Mouse (Mus musculus) lung, embryonic 16.5 days (tissue): Measurements from ENCODE around the gene Vangl2. TPM values are rescaled to one million over a fixed set of nuclear protein-coding genes. Genes with fewer than 3 reads are reported as not detected.

Experiments
- ATAC-seq: fragments of 200-750 bp; cut with Nextera tagmentation; 2 replicates; pipeline ENCODE4 v1.8.0; 2017; ENCODE audit warnings: low read depth, mild to moderate bottlenecking, moderate library complexity
- H3K27ac ChIP-seq: fragments of 300-500 bp; sonication (generic); 2 replicates; pipeline ENCODE4 v1.5.1; 2014; ENCODE audit warnings: mild to moderate bottlenecking, control low read depth, low read length
- H3K27me3 ChIP-seq: fragments of 300-500 bp; sonication (generic); 2 replicates; pipeline ENCODE4 v1.6.1; 2014; ENCODE audit warnings: low read depth, low read length, mixed read lengths; ENCODE audit not compliant: control insufficient read depth, insufficient read depth
- H3K36me3 ChIP-seq: fragments of 300-500 bp; sonication (generic); 2 replicates; pipeline ENCODE4 v1.6.1; 2014; ENCODE audit warnings: low read length; ENCODE audit not compliant: control insufficient read depth, insufficient read depth
- H3K4me1 ChIP-seq: fragments of 300-500 bp; sonication (generic); replicated peaks from 2 replicates; pipeline ENCODE4 v1.6.1; 2014; ENCODE audit warnings: low read length, mixed read lengths; ENCODE audit not compliant: control insufficient read depth, insufficient read depth
- H3K4me2 ChIP-seq: fragments of 300-500 bp; sonication (generic); 2 replicates; pipeline ENCODE4 v1.6.1; 2014; ENCODE audit warnings: low read depth, low read length, control low read depth
- H3K4me3 ChIP-seq: fragments of 300-500 bp; sonication (generic); 2 replicates; pipeline ENCODE4 v1.5.1; 2014; ENCODE audit warnings: mild to moderate bottlenecking, low read length, control low read depth
- H3K9ac ChIP-seq: fragments of 300-500 bp; sonication (generic); 2 replicates; pipeline ENCODE4 v1.6.1; 2014; ENCODE audit warnings: low read length, control low read depth
- H3K9me3 ChIP-seq: fragments of 300-500 bp; sonication (generic); 2 replicates; pipeline ENCODE4 v1.6.1; 2016; ENCODE audit warnings: low read length; ENCODE audit not compliant: control insufficient read depth
- WGBS: fragments of 180-500 bp; shearing (Covaris S2); extraction: QIAGEN DNeasy Blood & Tissue Kit; methylation state at CpG from one replicate; pipeline ENCODE4 v1.1.7; 2014; 5-methylcytosine and 5-hydroxymethylcytosine counted together
- polyA plus RNA-seq: library from polyadenylated mRNA; unstranded; fragments of >200 nt; fragmentation: Nextera tagmentation; extraction: Ambion mirVana; gene quantifications from 2 replicates; pipeline ENCODE4 v1.2.1, GENCODE M21; 2015

The Vangl2 gene
- polyA plus RNA-seq, 1 experiment from 2014 or later, result 12.2 TPM

GRCm38 (mm10) chr1:172060659-172061058 lies 32.4 kb upstream of the Vangl2 start:
- no peaks in the 10 kb centered on the region for H3K9me3 ChIP-seq
- ATAC-seq, result no peak
- H3K9ac ChIP-seq, result no peak overlapping the region
- no peaks in the 10 kb centered on the region for H3K27me3 ChIP-seq
- no peak overlapping the region for H3K4me2 ChIP-seq
- H3K4me3 ChIP-seq, result no peak overlapping the region
- H3K4me1 ChIP-seq, result no peaks in the 10 kb centered on the region
- peaks cover 12% of the 10 kb centered on the region for H3K36me3 ChIP-seq
- H3K27ac ChIP-seq, result no peak overlapping the region
- 44% methylated on average over 4 of the region's 4 CpGs for WGBS

- peaks cover 13% of the 10 kb centered on the region for H3K27me3 ChIP-seq
- H3K4me2 ChIP-seq, result no peak overlapping the region
- no peaks in the 10 kb centered on the region for H3K9me3 ChIP-seq
- no peak for ATAC-seq
- WGBS, result 63% methylated on average over 7 of the region's 7 CpGs
- H3K4me3 ChIP-seq, result no peak overlapping the region
- H3K27ac ChIP-seq, result no peak overlapping the region
- H3K4me1 ChIP-seq, result peaks cover 5% of the 10 kb centered on the region
- H3K9ac ChIP-seq, result no peak overlapping the region
- H3K36me3 ChIP-seq, result no peaks in the 10 kb centered on the region
Measured at GRCm38 (mm10) chr1:172058874-172059273, 30.6 kb upstream of the Vangl2 start.

- ATAC-seq, result no peak
- 72% methylated on average over 6 of the region's 6 CpGs for WGBS
- Histone ChIP-seq H3K27ac (no peak overlapping the region), H3K4me2 (no peak overlapping the region), H3K9ac (no peak overlapping the region), H3K9me3 (no peaks in the 10 kb centered on the region), H3K4me1 (peaks cover 9% of the 10 kb centered on the region), H3K4me3 (no peak overlapping the region), H3K36me3 (no peaks in the 10 kb centered on the region), H3K27me3 (peaks cover 19% of the 10 kb centered on the region)
Measured at GRCm38 (mm10) chr1:172058321-172058720, 30.1 kb upstream of the Vangl2 start.

GRCm38 (mm10) chr1:172057491-172057921 lies 29.3 kb upstream of the Vangl2 start, which contains the start of gene Nhlh1:
Nhlh1 (minus strand) TSS chr1:172057573.
- ATAC-seq, result no peak
- no peak within 1 kb of the TSS for H3K4me2 ChIP-seq
- H3K27ac ChIP-seq, result no peak within 1 kb of the TSS

GRCm38 (mm10) chr1:172056251-172056650 lies 28.0 kb upstream of the Vangl2 start:
- no peak overlapping the region for H3K4me3 ChIP-seq
- H3K9me3 ChIP-seq, result no peaks in the 10 kb centered on the region
- no peak overlapping the region for H3K9ac ChIP-seq
- WGBS, result 61% methylated on average over 4 of the region's 4 CpGs
- H3K4me2 ChIP-seq, result no peak overlapping the region
- peaks cover 28% of the 10 kb centered on the region for H3K27me3 ChIP-seq
- H3K4me1 ChIP-seq, result peaks cover 10% of the 10 kb centered on the region
- ATAC-seq, result no peak
- no peaks in the 10 kb centered on the region for H3K36me3 ChIP-seq
- no peak overlapping the region for H3K27ac ChIP-seq

More at GRCm38 (mm10) chr1:172057491-172057921, 29.3 kb upstream of the Vangl2 start, which contains the start of gene Nhlh1:
- Histone ChIP-seq H3K4me3 (no peak within 1 kb of the TSS), H3K36me3 (no peaks in the 10 kb centered on the region), H3K27me3 (peaks cover 24% of the 10 kb centered on the region), H3K4me1 (peaks cover 10% of the 10 kb centered on the region), H3K9me3 (no peaks in the 10 kb centered on the region), H3K9ac (no peak within 1 kb of the TSS)
- WGBS, result 29% methylated on average over 2 of the region's 2 CpGs

- peak overlapping the region; percentile 38 for H3K4me3 ChIP-seq
- no peak overlapping the region for H3K27ac ChIP-seq
- peaks cover 28% of the 10 kb centered on the region for H3K27me3 ChIP-seq
- H3K4me2 ChIP-seq, result peak overlapping the region; percentile 60
- 3% methylated on average over 42 of the region's 42 CpGs for WGBS
- no peak for ATAC-seq
- H3K9me3 ChIP-seq, result no peaks in the 10 kb centered on the region
- H3K9ac ChIP-seq, result peak overlapping the region; percentile 35; the same call in 1 of the 2 replicates
- H3K36me3 ChIP-seq, result no peaks in the 10 kb centered on the region
- peaks cover 10% of the 10 kb centered on the region for H3K4me1 ChIP-seq
Measured at GRCm38 (mm10) chr1:172053541-172054440, 25.5 kb upstream of the Vangl2 start.

- no peak for ATAC-seq
- H3K9me3 ChIP-seq, result no peaks in the 10 kb centered on the region
- H3K4me3 ChIP-seq, result no peak overlapping the region
- H3K27ac ChIP-seq, result no peak overlapping the region
- H3K27me3 ChIP-seq, result peaks cover 28% of the 10 kb centered on the region
- H3K36me3 ChIP-seq, result no peaks in the 10 kb centered on the region
- 9% methylated on average over 10 of the region's 10 CpGs for WGBS
- H3K4me1 ChIP-seq, result peaks cover 10% of the 10 kb centered on the region
- H3K9ac ChIP-seq, result no peak overlapping the region
- no peak overlapping the region for H3K4me2 ChIP-seq
Measured at GRCm38 (mm10) chr1:172052766-172053279, 24.6 kb upstream of the Vangl2 start.

- no peak for ATAC-seq
- Histone ChIP-seq H3K27ac (no peak overlapping the region), H3K4me1 (peaks cover 12% of the 10 kb centered on the region), H3K4me2 (no peak overlapping the region), H3K4me3 (no peak overlapping the region), H3K27me3 (peaks cover 21% of the 10 kb centered on the region), H3K9ac (no peak overlapping the region), H3K9me3 (no peaks in the 10 kb centered on the region), H3K36me3 (no peaks in the 10 kb centered on the region)
- 31% methylated on average over 13 of the region's 13 CpGs for WGBS
Measured at GRCm38 (mm10) chr1:172049131-172049782, 21.0 kb upstream of the Vangl2 start.

GRCm38 (mm10) chr1:172048241-172048734 lies 20.0 kb upstream of the Vangl2 start:
- peaks cover 11% of the 10 kb centered on the region for H3K27me3 ChIP-seq
- no peaks in the 10 kb centered on the region for H3K36me3 ChIP-seq
- H3K9me3 ChIP-seq, result no peaks in the 10 kb centered on the region
- H3K4me1 ChIP-seq, result peaks cover 3% of the 10 kb centered on the region; the same call in 1 of the 2 replicates
- peak overlapping the region; percentile 12; the same call in 1 of the 2 replicates for H3K9ac ChIP-seq
- ATAC-seq, result no peak
- peak overlapping the region; percentile 18; the same call in 1 of the 2 replicates for H3K4me3 ChIP-seq
- H3K27ac ChIP-seq, result no peak overlapping the region
- 14% methylated on average over 6 of the region's 6 CpGs for WGBS
- no peak overlapping the region; the same call in 1 of the 2 replicates for H3K4me2 ChIP-seq
